Mouse (Mus musculus): ENCODE measurements around the gene Med12l. TPM values are rescaled to one million over a fixed set of nuclear protein-coding genes. Genes with fewer than 3 reads are reported as not detected.

Med12l gene
- polyA plus RNA-seq, 1 experiment from 2014 or later: 2.1 TPM

GRCm38 (mm10) chr3:59113973-59114517 lies 108.4 kb downstream of the Med12l start:
- 0 out of 2 replicates have a peak, but pooled peaks cover 2% of the 10 kb centered on the region for H3K27me3 ChIP-seq (ENCODE audit: control insufficient read depth, insufficient read depth, low read length)
- 76% methylated on average over 8 of the region's 8 CpGs for WGBS
- H3K4me1 ChIP-seq (ENCODE audit: control insufficient read depth, insufficient read depth, low read length): no peaks in the 10 kb centered on the region
- H3K36me3 ChIP-seq (ENCODE audit: control insufficient read depth, insufficient read depth, low read length): no peaks in the 10 kb centered on the region
- no peak for ATAC-seq (ENCODE audit: insufficient number of reproducible peaks, insufficient read depth, low FRiP score, low read depth)
- H3K9ac ChIP-seq (replicated peaks; ENCODE audit: low read depth, low read length): no peak overlapping the region
- no peaks in the 10 kb centered on the region for H3K9me3 ChIP-seq (ENCODE audit: control insufficient read depth, low read depth, low read length)
- H3K27ac ChIP-seq (ENCODE audit: low read length): no peak overlapping the region
- no peak overlapping the region for H3K4me3 ChIP-seq (ENCODE audit: low read depth, low read length)
- H3K4me2 ChIP-seq (replicated peaks; ENCODE audit: low read depth, low read length): no peak overlapping the region

GRCm38 (mm10) chr3:59121067-59121730 lies 115.6 kb downstream of the Med12l start:
- 33% methylated on average over 7 of the region's 7 CpGs for WGBS
- Histone ChIP-seq H3K36me3 (ENCODE audit: control insufficient read depth, insufficient read depth, low read length) (no peaks in the 10 kb centered on the region), H3K27ac (ENCODE audit: low read length) (no peak overlapping the region), H3K4me3 (ENCODE audit: low read depth, low read length) (no peak overlapping the region), H3K9ac (replicated peaks; ENCODE audit: low read depth, low read length) (no peak overlapping the region), H3K4me1 (ENCODE audit: control insufficient read depth, insufficient read depth, low read length) (0 out of 2 replicates have a peak, but pooled peaks cover 5% of the 10 kb centered on the region), H3K27me3 (ENCODE audit: control insufficient read depth, insufficient read depth, low read length) (no peaks in the 10 kb centered on the region), H3K9me3 (ENCODE audit: control insufficient read depth, low read depth, low read length) (no peaks in the 10 kb centered on the region), H3K4me2 (replicated peaks; ENCODE audit: low read depth, low read length) (no peak overlapping the region)
- peak; percentile 75 for ATAC-seq (ENCODE audit: insufficient number of reproducible peaks, insufficient read depth, low FRiP score, low read depth)

GRCm38 (mm10) chr3:59121780-59122449 lies 116.3 kb downstream of the Med12l start:
- no peak overlapping the region for H3K4me2 ChIP-seq (replicated peaks; ENCODE audit: low read depth, low read length)
- 56% methylated on average over 7 of the region's 7 CpGs for WGBS
- no peaks in the 10 kb centered on the region for H3K9me3 ChIP-seq (ENCODE audit: control insufficient read depth, low read depth, low read length)
- no peaks in the 10 kb centered on the region for H3K36me3 ChIP-seq (ENCODE audit: control insufficient read depth, insufficient read depth, low read length)
- no peak overlapping the region for H3K9ac ChIP-seq (replicated peaks; ENCODE audit: low read depth, low read length)
- H3K4me1 ChIP-seq (ENCODE audit: control insufficient read depth, insufficient read depth, low read length): 0 out of 2 replicates have a peak, but pooled peaks cover 5% of the 10 kb centered on the region
- H3K27me3 ChIP-seq (ENCODE audit: control insufficient read depth, insufficient read depth, low read length): no peaks in the 10 kb centered on the region
- no peak for ATAC-seq (ENCODE audit: insufficient number of reproducible peaks, insufficient read depth, low FRiP score, low read depth)
- no peak overlapping the region for H3K4me3 ChIP-seq (ENCODE audit: low read depth, low read length)
- no peak overlapping the region for H3K27ac ChIP-seq (ENCODE audit: low read length)

GRCm38 (mm10) chr3:59125022-59125421 lies 119.4 kb downstream of the Med12l start:
- H3K4me1 ChIP-seq (ENCODE audit: control insufficient read depth, insufficient read depth, low read length): 0 out of 2 replicates have a peak, but pooled peaks cover 5% of the 10 kb centered on the region
- H3K4me2 ChIP-seq (replicated peaks; ENCODE audit: low read depth, low read length): no peak overlapping the region
- H3K36me3 ChIP-seq (ENCODE audit: control insufficient read depth, insufficient read depth, low read length): no peaks in the 10 kb centered on the region
- WGBS: 46% methylated on average over 5 of the region's 5 CpGs
- H3K27me3 ChIP-seq (ENCODE audit: control insufficient read depth, insufficient read depth, low read length): no peaks in the 10 kb centered on the region
- no peak for ATAC-seq (ENCODE audit: insufficient number of reproducible peaks, insufficient read depth, low FRiP score, low read depth)
- no peaks in the 10 kb centered on the region for H3K9me3 ChIP-seq (ENCODE audit: control insufficient read depth, low read depth, low read length)
- H3K9ac ChIP-seq (replicated peaks; ENCODE audit: low read depth, low read length): no peak overlapping the region
- no peak overlapping the region for H3K27ac ChIP-seq (ENCODE audit: low read length)
- H3K4me3 ChIP-seq (ENCODE audit: low read depth, low read length): no peak overlapping the region

GRCm38 (mm10) chr3:59125783-59126555 lies 120.3 kb downstream of the Med12l start:
- no peaks in the 10 kb centered on the region for H3K27me3 ChIP-seq (ENCODE audit: control insufficient read depth, insufficient read depth, low read length)
- no peaks in the 10 kb centered on the region for H3K36me3 ChIP-seq (ENCODE audit: control insufficient read depth, insufficient read depth, low read length)
- no peak for ATAC-seq (ENCODE audit: insufficient number of reproducible peaks, insufficient read depth, low FRiP score, low read depth)
- no peak overlapping the region for H3K4me3 ChIP-seq (ENCODE audit: low read depth, low read length)
- H3K4me2 ChIP-seq (replicated peaks; ENCODE audit: low read depth, low read length): no peak overlapping the region
- no peaks in the 10 kb centered on the region for H3K9me3 ChIP-seq (ENCODE audit: control insufficient read depth, low read depth, low read length)
- 0 out of 2 replicates have a peak, but pooled peaks cover 6% of the 10 kb centered on the region for H3K4me1 ChIP-seq (ENCODE audit: control insufficient read depth, insufficient read depth, low read length)
- WGBS: 26% methylated on average over 7 of the region's 7 CpGs
- no peak overlapping the region for H3K9ac ChIP-seq (replicated peaks; ENCODE audit: low read depth, low read length)
- no peak overlapping the region for H3K27ac ChIP-seq (ENCODE audit: low read length)

GRCm38 (mm10) chr3:59128681-59129080 lies 123.1 kb downstream of the Med12l start:
- H3K4me3 ChIP-seq (ENCODE audit: low read depth, low read length): no peak overlapping the region
- H3K27me3 ChIP-seq (ENCODE audit: control insufficient read depth, insufficient read depth, low read length): no peaks in the 10 kb centered on the region
- no peak overlapping the region for H3K4me2 ChIP-seq (replicated peaks; ENCODE audit: low read depth, low read length)
- no peak overlapping the region for H3K27ac ChIP-seq (ENCODE audit: low read length)
- no peak for ATAC-seq (ENCODE audit: insufficient number of reproducible peaks, insufficient read depth, low FRiP score, low read depth)
- H3K4me1 ChIP-seq (ENCODE audit: control insufficient read depth, insufficient read depth, low read length): 0 out of 2 replicates have a peak, but pooled peaks cover 7% of the 10 kb centered on the region
- H3K9me3 ChIP-seq (ENCODE audit: control insufficient read depth, low read depth, low read length): no peaks in the 10 kb centered on the region
- WGBS: 85% methylated on average over 20 of the region's 20 CpGs
- no peaks in the 10 kb centered on the region for H3K36me3 ChIP-seq (ENCODE audit: control insufficient read depth, insufficient read depth, low read length)
- no peak overlapping the region for H3K9ac ChIP-seq (replicated peaks; ENCODE audit: low read depth, low read length)

- H3K9ac ChIP-seq (replicated peaks; ENCODE audit: low read depth, low read length): no peak overlapping the region
- ATAC-seq (ENCODE audit: insufficient number of reproducible peaks, insufficient read depth, low FRiP score, low read depth): no peak
- WGBS: 85% methylated on average over 3 of the region's 3 CpGs
- H3K27ac ChIP-seq (ENCODE audit: low read length): no peak overlapping the region
- no peak overlapping the region for H3K4me3 ChIP-seq (ENCODE audit: low read depth, low read length)
- H3K4me1 ChIP-seq (ENCODE audit: control insufficient read depth, insufficient read depth, low read length): 0 out of 2 replicates have a peak, but pooled peaks cover 7% of the 10 kb centered on the region
- H3K36me3 ChIP-seq (ENCODE audit: control insufficient read depth, insufficient read depth, low read length): no peaks in the 10 kb centered on the region
- H3K27me3 ChIP-seq (ENCODE audit: control insufficient read depth, insufficient read depth, low read length): no peaks in the 10 kb centered on the region
- no peak overlapping the region for H3K4me2 ChIP-seq (replicated peaks; ENCODE audit: low read depth, low read length)
- no peaks in the 10 kb centered on the region for H3K9me3 ChIP-seq (ENCODE audit: control insufficient read depth, low read depth, low read length)
Observed at GRCm38 (mm10) chr3:59129547-59129946, 123.9 kb downstream of the Med12l start.

GRCm38 (mm10) chr3:59130431-59130830 lies 124.8 kb downstream of the Med12l start:
- H3K4me1 ChIP-seq (ENCODE audit: control insufficient read depth, insufficient read depth, low read length): 0 out of 2 replicates have a peak, but pooled peaks cover 7% of the 10 kb centered on the region
- ATAC-seq (ENCODE audit: insufficient number of reproducible peaks, insufficient read depth, low FRiP score, low read depth): no peak
- WGBS: 45% methylated on average over 8 of the region's 8 CpGs
- H3K27me3 ChIP-seq (ENCODE audit: control insufficient read depth, insufficient read depth, low read length): no peaks in the 10 kb centered on the region
- H3K27ac ChIP-seq (ENCODE audit: low read length): no peak overlapping the region
- no peak overlapping the region for H3K4me2 ChIP-seq (replicated peaks; ENCODE audit: low read depth, low read length)
- no peaks in the 10 kb centered on the region for H3K9me3 ChIP-seq (ENCODE audit: control insufficient read depth, low read depth, low read length)
- H3K36me3 ChIP-seq (ENCODE audit: control insufficient read depth, insufficient read depth, low read length): no peaks in the 10 kb centered on the region
- H3K4me3 ChIP-seq (ENCODE audit: low read depth, low read length): no peak overlapping the region
- no peak overlapping the region for H3K9ac ChIP-seq (replicated peaks; ENCODE audit: low read depth, low read length)

All from stomach, embryonic 14.5 days (tissue).